Mouse (Mus musculus) cerebellum, postnatal 25 days (tissue): ENCODE data around the gene Rfx8.
"Not testable (repeated sequence)": the region's sequence is repeated elsewhere in the genome, so short reads cannot be mapped to it uniquely, and the experiment has no call there.

Experiments
- DNase-seq, 2 experiments: peaks; one replicate each; pipeline ENCODE4 v3.0.0; 2021; ENCODE audit warnings: mixed read lengths in 2 of 2

Rfx8 gene

GRCm38 (mm10) chr1:39688573-39688972, 32.2 kb downstream of the Rfx8 start:
- DNase-seq = no peak

DNA sequence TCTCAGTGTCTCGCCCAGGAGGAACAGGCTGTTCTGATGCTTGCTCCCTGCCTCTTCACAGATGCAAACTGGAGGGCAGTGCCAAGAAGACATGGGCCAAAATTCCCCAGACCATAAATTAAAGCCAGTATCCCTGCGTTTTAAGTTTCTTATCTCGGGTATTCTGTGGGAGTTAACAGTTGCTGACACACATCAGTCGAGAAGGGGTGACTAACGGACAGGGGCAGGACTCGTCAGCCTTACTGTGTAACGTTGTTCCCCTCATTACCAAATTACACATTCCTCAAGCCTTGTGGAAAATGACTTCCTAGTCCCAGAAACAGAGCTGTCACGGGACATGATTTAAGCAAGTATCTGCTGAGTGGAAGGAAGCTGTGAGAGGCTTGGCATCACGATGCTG, 33.5 kb downstream of the Rfx8 start:
- no peak for DNase-seq

DNA sequence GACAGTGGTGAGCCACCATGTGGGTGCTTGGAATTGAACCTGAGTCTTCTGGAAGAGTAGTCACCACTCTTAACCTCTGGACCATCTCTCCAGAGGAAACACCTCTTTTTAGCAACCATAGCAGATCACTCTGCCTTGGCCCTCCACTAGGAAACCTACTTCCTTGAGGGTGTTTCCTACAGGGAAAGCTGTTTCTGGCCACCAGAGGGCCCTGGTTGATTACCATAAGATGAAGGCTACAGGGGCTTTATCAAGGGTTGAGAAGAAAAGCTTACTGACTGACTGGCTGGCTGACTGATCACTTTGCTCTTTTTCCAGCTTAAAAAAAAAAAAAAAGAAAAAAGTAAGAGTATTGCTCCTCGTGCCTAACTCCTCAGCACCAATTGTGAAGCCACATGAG, 35.0 kb downstream of the Rfx8 start:
- peak; percentile 63 to 81 for DNase-seq

- DNase-seq = no peak
These were observed 39.2 kb downstream of the Rfx8 start for GRCm38 (mm10) chr1:39681638-39682037.

- no peak for DNase-seq
These were observed 40.3 kb downstream of the Rfx8 start for GRCm38 (mm10) chr1:39680546-39680945.

DNA sequence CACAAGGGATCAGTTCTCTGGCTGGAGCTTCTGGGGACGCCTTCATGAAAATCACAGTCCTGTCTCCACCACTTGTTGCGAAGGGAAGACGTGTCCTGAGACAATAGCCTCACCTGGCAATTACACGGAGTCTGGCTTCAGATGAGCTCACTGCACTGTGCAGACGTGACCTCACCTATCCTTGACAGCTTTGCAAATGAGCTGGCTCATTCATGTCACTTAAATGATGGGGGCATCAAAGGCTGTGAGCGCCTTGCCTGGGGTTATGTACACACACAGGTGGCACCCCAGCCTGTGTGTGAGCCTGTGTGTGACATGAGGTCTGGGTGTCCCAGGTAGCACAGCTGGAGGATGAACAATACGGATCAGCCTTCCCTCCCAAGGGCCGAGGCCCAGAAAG, 41.9 kb downstream of the Rfx8 start:
- DNase-seq = no peak

DNA sequence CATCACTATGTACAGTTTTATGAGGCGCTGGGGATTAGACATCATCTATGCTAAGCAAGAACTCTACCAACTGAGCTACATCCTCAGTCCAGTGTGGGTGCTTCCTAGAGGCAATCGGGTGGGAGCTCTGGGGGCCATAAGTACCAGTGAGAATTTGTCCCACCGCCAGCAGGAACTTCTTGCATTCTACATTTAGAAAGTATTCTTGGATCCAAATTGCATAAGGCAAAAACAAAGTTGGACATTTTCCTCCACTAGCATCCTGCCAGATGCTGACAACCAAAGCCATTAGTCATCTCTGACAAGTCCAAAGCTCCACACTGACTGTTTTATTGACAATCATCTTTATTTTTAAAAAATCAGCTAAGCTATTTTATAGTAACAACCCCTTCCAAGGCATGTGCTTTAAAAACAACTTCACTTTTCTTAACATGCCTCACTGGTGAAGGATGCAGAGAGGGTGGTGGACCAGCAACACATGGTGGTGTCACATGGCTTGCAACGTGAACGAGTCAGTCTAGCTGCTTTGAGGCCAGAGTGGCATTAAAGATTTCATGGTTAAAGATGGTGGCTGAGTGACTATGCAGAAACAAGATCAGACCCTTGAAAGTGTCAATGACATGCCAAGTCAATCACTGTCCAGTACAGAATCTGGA, 44.4 kb downstream of the Rfx8 start:
- no peak for DNase-seq

- no peak for DNase-seq
These were observed 48.3 kb downstream of the Rfx8 start for GRCm38 (mm10) chr1:39672362-39673105.

- DNase-seq = no peak
These were observed 50.4 kb downstream of the Rfx8 start for GRCm38 (mm10) chr1:39670211-39670935.

DNA sequence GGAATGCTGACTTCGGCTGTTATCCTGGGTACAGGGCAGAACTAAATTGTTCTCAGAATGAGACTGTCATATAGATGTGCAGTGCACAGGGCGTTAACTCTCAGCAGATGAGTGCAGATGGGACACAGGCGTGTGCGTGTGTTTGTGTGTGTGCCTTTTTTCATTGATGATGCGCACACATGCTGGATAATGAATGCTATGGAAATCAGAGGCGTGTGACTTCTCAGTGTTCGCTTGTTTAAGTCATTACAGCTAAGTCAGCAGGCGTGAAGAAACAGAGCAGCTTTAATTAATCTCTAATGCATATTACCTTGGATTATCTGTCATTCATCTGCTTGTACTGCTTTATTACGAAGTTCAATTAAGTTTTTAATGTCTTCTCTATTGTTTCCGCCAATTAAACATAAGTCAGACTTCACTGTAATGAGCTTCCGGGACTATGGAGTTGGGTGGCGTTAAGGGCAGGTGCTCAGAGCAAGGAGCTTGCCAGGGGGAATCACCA, 54.0 kb downstream of the Rfx8 start:
- no peak for DNase-seq

DNA sequence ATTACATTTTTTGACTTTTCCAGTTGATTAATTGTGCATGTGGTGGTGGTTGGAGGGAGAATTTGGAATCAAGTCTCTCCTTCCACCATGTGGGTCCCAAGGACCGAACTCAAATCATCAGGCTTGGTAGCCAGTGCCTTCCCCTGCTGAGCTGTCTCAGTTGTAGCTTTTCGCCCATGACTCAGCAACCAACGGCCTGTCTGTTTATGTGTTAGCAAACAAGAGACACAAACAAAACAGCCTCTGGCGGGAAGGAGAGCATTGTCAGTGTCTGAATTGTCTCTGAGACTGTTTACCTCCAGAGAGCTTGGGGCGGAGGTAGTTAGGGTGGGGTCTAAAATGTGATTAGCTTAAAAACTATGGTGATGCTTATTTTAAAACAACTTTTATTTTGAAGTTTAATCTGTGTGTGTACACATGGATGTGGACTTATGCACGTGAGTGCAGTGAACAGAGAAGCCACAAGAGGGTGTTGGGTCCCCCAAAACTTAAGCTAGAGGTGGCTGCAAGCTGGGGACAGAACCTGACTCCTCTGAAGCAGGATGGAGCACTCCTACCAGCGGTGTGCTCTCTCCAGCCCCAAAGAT, 56.7 kb downstream of the Rfx8 start:
- no peak for DNase-seq

- DNase-seq = no peak
These were observed 57.7 kb downstream of the Rfx8 start for GRCm38 (mm10) chr1:39663050-39663449.

DNA sequence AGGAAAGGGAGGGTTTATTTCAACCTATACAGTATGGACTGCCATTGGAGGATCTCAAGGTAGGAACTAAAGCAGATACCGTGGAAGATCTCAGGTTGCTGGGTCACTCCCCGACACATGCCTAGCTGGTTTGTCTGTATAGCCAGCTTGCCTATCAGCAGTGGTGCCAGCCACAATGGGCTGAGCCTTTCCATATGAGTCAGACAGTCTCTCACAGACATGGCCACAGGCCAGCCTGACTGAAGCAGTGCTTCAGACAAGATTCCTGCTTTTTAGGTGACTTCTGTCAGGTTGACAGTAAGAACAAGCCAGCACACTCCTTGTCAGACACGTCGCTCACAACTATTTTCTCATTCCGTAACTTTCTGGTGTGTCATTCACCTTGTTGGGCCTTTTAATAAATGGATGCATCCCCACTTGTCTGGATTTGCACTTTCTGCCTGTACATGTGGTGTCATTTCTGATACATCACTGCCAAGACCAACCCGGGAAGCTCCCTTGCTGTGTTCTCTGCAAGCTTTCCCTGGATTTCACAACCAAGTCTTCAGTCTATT, 63.7 kb downstream of the Rfx8 start:
- DNase-seq = peak in 1 of 2 experiments; percentile 29

- not testable (repeated sequence) for DNase-seq
These were observed 65.9 kb downstream of the Rfx8 start for GRCm38 (mm10) chr1:39654901-39655300.

GRCm38 (mm10) chr1:39653028-39653427, 67.8 kb downstream of the Rfx8 start:
- DNase-seq = no peak

GRCm38 (mm10) chr1:39651241-39651548, 69.6 kb downstream of the Rfx8 start, which contains the start of gene Creg2:
Creg2 (minus strand) TSS chr1:39651474.
- DNase-seq = no peak

- peak; percentile 68 to 81 for DNase-seq
These were observed 70.2 kb downstream of the Rfx8 start for GRCm38 (mm10) chr1:39650435-39651240.

GRCm38 (mm10) chr1:39649691-39650434, 70.9 kb downstream of the Rfx8 start:
- peak in 1 of 2 experiments; percentile 40 for DNase-seq

- DNase-seq = no peak
These were observed 72.2 kb downstream of the Rfx8 start for GRCm38 (mm10) chr1:39648584-39648983.

DNA sequence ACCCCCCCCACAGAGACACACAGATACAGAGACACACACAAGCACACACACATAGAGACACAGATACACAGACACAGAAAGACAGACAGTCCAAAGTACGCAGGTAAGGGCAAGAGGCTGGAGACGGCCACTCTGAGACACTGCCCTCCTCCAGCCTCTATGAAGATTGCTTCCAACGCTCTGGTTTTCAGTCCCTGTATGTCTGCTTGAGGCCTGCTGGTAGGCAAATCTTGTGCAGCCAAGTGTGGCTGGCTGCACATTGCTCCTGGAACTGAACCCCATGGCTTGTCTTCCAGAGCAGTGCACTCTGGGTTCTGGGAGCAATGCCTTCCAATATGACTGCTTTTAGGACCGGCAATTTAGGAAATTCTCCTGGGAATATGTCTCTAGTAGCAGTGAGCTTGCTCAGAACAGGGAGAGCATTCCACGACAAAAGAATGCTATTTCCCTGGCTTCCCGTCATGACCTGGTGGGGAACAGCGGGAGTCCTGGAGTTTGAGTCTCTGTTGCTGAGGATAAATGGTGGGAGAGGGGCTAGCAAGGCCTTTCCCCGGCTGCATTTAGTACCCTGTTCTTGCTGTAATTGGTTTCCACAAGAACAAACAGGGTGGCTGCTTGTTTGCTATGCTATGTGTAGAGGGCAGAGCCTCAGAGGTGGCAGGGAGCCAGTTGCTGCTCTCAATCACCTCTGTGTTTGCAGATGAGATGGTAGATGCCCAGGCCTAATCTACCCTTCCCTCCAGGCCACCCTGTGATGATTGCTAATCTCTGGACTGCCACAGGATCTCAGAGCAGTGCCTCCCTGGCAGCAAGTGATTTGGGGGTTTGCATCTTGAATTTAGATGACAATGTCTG, 74.7 kb downstream of the Rfx8 start:
- DNase-seq = peak; percentile 11 to 32
